Mouse (Mus musculus): ENCODE measurements at regions not wholly inside any gene's neighbourhood (a gene's known extent, or its start where the extent isn't known, plus 50 kb on each side); places are given as distances from the start of the nearest gene placed in this dataset.

DNA sequence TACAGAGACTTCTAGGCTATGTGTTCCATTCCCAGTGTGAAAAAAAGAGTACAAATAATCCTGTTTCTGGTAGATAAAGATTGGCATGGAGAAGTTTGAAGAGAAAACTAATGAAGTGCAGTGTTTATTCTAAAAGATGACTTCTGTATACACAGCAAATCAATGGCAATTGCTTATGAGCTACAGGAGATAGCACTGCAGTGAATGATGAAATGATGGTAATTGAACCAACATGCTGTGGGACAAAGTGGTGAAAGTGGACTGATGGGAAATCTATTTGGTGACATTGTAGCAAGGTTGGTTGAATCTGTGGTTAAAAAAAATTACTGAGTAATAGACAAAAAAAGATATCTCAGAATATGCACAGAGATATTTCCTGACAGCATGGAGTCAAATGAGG, 1000.4 kb downstream of the Stpg2 start:
- no peak for DNase-seq (ENCODE audit: low spot score in 2 of 2)

DNA sequence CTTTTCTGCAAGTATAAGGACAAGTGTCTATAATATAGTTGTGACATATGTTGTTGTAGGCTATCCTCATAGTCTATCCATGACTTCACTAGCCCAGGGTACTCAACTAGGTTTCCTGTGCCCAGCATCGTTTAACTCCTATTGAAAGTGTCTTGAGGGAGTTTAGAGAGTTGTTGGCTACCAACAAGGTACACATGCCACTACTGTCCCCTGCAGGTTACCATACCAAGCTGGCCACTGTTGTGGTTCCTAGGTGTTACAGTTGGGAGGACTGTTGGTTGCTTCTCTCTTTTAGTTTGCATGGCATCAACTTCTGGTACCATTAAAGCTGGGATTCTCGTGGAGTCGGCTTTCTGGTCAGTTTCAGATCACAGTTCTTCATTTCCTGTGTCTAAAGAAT, 990.7 kb downstream of the Pdha2 start:
- DNase-seq (ENCODE audit: low spot score in 2 of 2), result no peak

DNA sequence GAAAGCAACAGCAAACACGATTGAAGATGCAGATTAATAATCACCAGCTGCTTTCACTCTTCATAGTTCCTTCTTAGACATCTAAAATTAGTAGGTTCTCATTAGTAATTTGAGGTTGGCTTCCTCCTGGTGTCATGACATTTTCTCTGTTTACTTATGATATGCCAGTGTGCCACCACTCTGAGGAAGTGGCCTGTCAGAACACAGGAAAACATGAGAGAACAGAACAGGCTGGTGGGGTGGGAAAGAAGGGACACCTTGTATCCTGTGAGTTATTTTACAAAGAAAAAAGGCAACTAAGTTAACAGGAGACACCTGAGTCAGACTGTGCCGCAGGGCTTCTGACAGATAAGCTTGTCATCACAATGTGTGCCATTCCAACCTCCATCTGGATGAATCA, 981.4 kb downstream of the Pdha2 start:
- no peak for DNase-seq (ENCODE audit: low spot score in 2 of 2)

DNA sequence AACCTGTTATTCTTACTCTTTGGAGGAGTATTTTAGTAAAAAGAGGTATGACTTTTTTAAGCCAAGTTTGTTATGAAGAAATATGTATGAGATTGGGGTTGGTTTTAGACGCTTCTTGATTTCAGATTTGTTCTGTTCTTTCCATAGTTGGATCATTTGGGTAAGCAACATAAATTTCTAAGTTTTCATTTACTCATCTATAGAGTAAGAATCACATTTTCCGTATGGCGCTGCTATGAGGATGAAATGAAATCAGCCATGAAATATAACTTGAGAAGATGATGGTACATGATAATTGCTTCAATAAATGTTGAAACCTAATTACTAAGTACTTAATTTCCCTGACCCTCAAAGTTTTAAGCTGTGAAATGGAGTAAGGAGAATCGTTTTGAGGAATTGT, 979.0 kb downstream of the Pdha2 start:
- DNase-seq (ENCODE audit: low spot score in 2 of 2), result no peak

DNA sequence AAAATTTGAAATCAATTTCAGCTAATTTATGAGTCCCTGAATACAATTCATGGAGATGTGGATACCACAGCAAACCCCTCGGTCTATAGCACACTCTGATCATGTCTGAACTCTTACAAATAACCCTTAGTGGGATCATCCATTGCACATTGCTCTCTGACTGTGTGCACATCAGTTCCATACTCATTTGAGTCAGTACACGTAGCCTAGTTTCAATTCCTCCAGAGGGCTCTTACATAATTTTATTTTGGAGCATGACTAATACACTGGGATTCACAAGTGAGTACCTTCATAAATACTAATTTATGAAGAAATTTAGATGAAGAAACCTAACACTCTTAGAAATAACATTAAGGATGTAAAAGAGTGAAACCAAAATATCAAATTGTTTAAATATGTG, 978.3 kb downstream of the Pdha2 start:
- DNase-seq (ENCODE audit: low spot score in 2 of 2), result no peak

DNA sequence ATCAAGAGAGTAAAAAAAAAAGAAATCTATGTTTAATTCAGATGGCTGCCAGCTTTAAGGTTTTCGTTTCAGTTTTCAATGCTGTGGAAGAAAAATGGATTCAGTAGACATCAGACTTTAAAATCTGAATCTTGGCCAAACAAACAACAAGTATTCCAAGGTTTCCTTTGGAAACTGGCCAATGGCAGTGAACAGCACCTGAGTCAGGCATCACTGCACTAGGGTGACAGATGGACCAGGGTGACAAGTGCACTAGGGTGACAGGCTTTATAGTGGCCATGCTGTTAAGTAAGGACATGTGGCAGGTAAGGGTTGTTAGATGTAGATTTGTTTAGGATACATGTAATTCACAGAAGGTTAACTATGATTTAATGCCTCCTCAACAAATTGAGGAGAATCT, 972.9 kb downstream of the Pdha2 start:
- no peak for DNase-seq (ENCODE audit: low spot score in 2 of 2)

Small RNA genes lying in the stretch of these regions (microRNA-seq; reads per million reads assigned to microRNA genes)
- gene Mir7j, result 31.3 to 34.1 reads per million in 2 experiments
